8 mouse cellular contexts compared by ENCODE assay signal in the genomic region with DNA sequence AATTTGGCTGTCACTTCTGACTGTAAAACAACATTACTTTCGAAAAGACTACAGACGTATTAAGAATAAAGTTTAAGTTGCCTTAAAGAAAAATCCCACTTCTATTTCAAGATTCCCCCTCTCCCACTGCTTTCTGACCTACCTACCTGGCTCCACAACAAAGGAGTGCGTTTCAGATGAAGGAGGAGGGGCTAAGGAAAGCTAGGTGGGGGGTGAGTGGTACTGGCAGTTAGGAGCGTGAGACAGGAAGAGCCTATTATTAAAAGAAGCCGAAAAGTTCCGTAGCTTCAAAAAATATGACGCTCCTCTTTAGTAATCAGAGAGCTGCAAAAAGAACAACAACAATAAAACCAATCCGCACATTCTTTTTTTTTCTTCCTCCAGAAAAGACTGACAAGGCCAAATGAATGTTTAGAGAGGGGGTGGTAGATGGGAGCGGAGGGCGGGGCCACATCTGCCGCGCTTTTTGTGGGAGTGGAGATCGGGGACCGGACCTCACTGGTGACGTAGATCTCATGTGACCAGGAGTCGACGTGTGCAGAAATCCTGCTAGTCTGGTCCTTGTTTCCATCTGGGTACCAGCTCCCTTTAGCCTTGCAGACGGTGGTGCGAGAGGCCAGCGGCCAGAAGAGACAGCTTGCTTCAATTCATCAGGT. TPM values are rescaled to one million over a fixed set of nuclear protein-coding genes. Genes with fewer than 3 reads are reported as not detected.
DNase-seq lines count a peak whose midpoint lies in the region; ATAC-seq lines count a peak whose summit lies in the region.

Tceal9 (plus strand) TSS at position 506 of the 656 bp plus-strand sequence.

- peak within 1 kb of the TSS; percentile 74 for H3K9ac ChIP-seq in forebrain, embryonic 11.5 days (ENCODE audit: low read length)
- H3K9ac ChIP-seq in heart, embryonic 16.5 days (ENCODE audit: low read length) = peak within 1 kb of the TSS; percentile 77
- peak within 1 kb of the TSS; percentile 46 for H3K9ac ChIP-seq in liver, embryonic 15.5 days
- H3K9ac ChIP-seq in neural tube, embryonic 12.5 days = peak within 1 kb of the TSS; percentile 60

- peak; percentile 92 for ATAC-seq in CD4-positive, CD25-positive, alpha-beta regulatory T cell, adult 4 months
- peak; percentile 93 for ATAC-seq in forebrain, embryonic 11.5 days (replicated peaks; ENCODE audit: low FRiP score)
- peak; percentile 92 for ATAC-seq in heart, embryonic 16.5 days (replicated peaks; ENCODE audit: extremely low read depth, insufficient read depth, low FRiP score)
- peak; percentile 88 for ATAC-seq in liver, embryonic 15.5 days (ENCODE audit: insufficient read depth)
- peak; percentile 95 for ATAC-seq in neural tube, embryonic 12.5 days (ENCODE audit: low FRiP score, low read depth)

- no peaks in the 10 kb centered on the region for H3K36me3 ChIP-seq in forebrain, embryonic 11.5 days (ENCODE audit: control insufficient read depth, insufficient read depth, low read length)
- peaks cover 3% of the 10 kb centered on the region; the same call in 1 of the 2 replicates for H3K36me3 ChIP-seq in heart, embryonic 16.5 days (ENCODE audit: control insufficient read depth, insufficient read depth)
- H3K36me3 ChIP-seq in liver, embryonic 15.5 days (replicated peaks) = peaks cover 4% of the 10 kb centered on the region; the same call in 1 of the 2 replicates
- no peaks in the 10 kb centered on the region; the same call in 1 of the 2 replicates for H3K36me3 ChIP-seq in neural tube, embryonic 12.5 days

- WGBS in forebrain, embryonic 11.5 days = 23% methylated on average over 20 of the region's 20 CpGs
- 23% methylated on average over 20 of the region's 20 CpGs for WGBS in heart, embryonic 16.5 days
- 17% methylated on average over 20 of the region's 20 CpGs for WGBS in liver, embryonic 15.5 days (ENCODE audit: insufficient replicate concordance)
- WGBS in neural tube, embryonic 12.5 days = 34% methylated on average over 20 of the region's 20 CpGs

- H3K4me3 ChIP-seq in forebrain, embryonic 11.5 days (ENCODE audit: low read depth, low read length) = peak within 1 kb of the TSS; percentile 54
- H3K4me3 ChIP-seq in heart, embryonic 16.5 days (ENCODE audit: low read length) = peak within 1 kb of the TSS; percentile 62
- H3K4me3 ChIP-seq in liver, embryonic 15.5 days (replicated peaks) = peak within 1 kb of the TSS; percentile 63
- H3K4me3 ChIP-seq in neural tube, embryonic 12.5 days = peak within 1 kb of the TSS; percentile 55

- H3K27me3 ChIP-seq in forebrain, embryonic 11.5 days (ENCODE audit: control insufficient read depth, insufficient read depth, low read length) = no peaks in the 10 kb centered on the region
- H3K27me3 ChIP-seq in heart, embryonic 16.5 days (ENCODE audit: control insufficient read depth, insufficient read depth, low read length) = no peaks in the 10 kb centered on the region
- H3K27me3 ChIP-seq in liver, embryonic 15.5 days = no peaks in the 10 kb centered on the region
- H3K27me3 ChIP-seq in neural tube, embryonic 12.5 days (replicated peaks) = no peaks in the 10 kb centered on the region

- 0 out of 2 replicates have a peak within 1 kb of the TSS, but pooled peaks have one; percentile 13 for H3K27ac ChIP-seq in forebrain, embryonic 11.5 days (ENCODE audit: low read depth, low read length)
- peak within 1 kb of the TSS; percentile 85 for H3K27ac ChIP-seq in heart, embryonic 16.5 days (ENCODE audit: low read length)
- H3K27ac ChIP-seq in liver, embryonic 15.5 days (replicated peaks) = peak within 1 kb of the TSS; percentile 55
- H3K27ac ChIP-seq in neural tube, embryonic 12.5 days = 0 out of 2 replicates have a peak within 1 kb of the TSS, but pooled peaks have one; percentile 12

- peak; percentile 60 for DNase-seq in c-Kit-positive CD71-negative TER-119-negative erythroid progenitor cells, embryonic 14.5 days (ENCODE audit: low read depth)
- peak; percentile 86 for DNase-seq in forebrain, embryonic 11.5 days (ENCODE audit: low spot score)
- peak; percentile 80 to 82 for DNase-seq in kidney, postnatal 36 days
- peak; percentile 62 for DNase-seq in telencephalon, adult 2 months (ENCODE audit: low read depth, low spot score)

- H3K4me1 ChIP-seq in forebrain, embryonic 11.5 days (replicated peaks; ENCODE audit: control insufficient read depth, insufficient read depth, low read length) = no peaks in the 10 kb centered on the region
- 0 out of 2 replicates have a peak, but pooled peaks cover 5% of the 10 kb centered on the region for H3K4me1 ChIP-seq in heart, embryonic 16.5 days (ENCODE audit: control insufficient read depth, insufficient read depth, low read length)
- no peaks in the 10 kb centered on the region; the same call in 1 of the 2 replicates for H3K4me1 ChIP-seq in liver, embryonic 15.5 days (replicated peaks)
- H3K4me1 ChIP-seq in neural tube, embryonic 12.5 days = no peaks in the 10 kb centered on the region; the same call in 1 of the 2 replicates

- peak within 1 kb of the TSS; percentile 51 for H3K4me2 ChIP-seq in forebrain, embryonic 11.5 days (ENCODE audit: low read depth, low read length, severe bottlenecking)
- peak within 1 kb of the TSS; percentile 64 for H3K4me2 ChIP-seq in heart, embryonic 16.5 days (ENCODE audit: low read depth, low read length)
- H3K4me2 ChIP-seq in liver, embryonic 15.5 days = peak within 1 kb of the TSS; percentile 73
- H3K4me2 ChIP-seq in neural tube, embryonic 12.5 days (replicated peaks) = peak within 1 kb of the TSS; percentile 56

- no peaks in the 10 kb centered on the region for H3K9me3 ChIP-seq in forebrain, embryonic 11.5 days (ENCODE audit: control insufficient read depth, low read length)
- H3K9me3 ChIP-seq in heart, embryonic 16.5 days (replicated peaks; ENCODE audit: control insufficient read depth, low read length) = no peaks in the 10 kb centered on the region
- H3K9me3 ChIP-seq in liver, embryonic 15.5 days (replicated peaks) = no peaks in the 10 kb centered on the region
- no peaks in the 10 kb centered on the region for H3K9me3 ChIP-seq in neural tube, embryonic 12.5 days

RNA-seq across cellular contexts. Expression of gene Tceal9, which starts in this region (rescaled TPM):
- 10 to 100 TPM; 44.1 to 53.8 TPM for polyA plus RNA-seq in CD4-positive, CD25-positive, alpha-beta regulatory T cell, adult 4 months (2017; shearing (Covaris generic))
- 376 and 408 TPM in 2 replicates for polyA plus RNA-seq in forebrain, embryonic 11.5 days (2014; fragmentation: Nextera tagmentation; extraction: Ambion mirVana)
- polyA plus RNA-seq in heart, embryonic 16.5 days (2015; fragmentation: Nextera tagmentation; extraction: Ambion mirVana) = 360 and 405 TPM in 2 replicates
- 221 and 239 TPM in 2 replicates for polyA plus RNA-seq in liver, embryonic 15.5 days (2015; fragmentation: Nextera tagmentation; extraction: Ambion mirVana)
- 327 and 338 TPM in 2 replicates for polyA plus RNA-seq in neural tube, embryonic 12.5 days (2016; fragmentation: Nextera tagmentation; extraction: Ambion mirVana)

Comparison
In these comparisons a context has a peak if more than half of its experiments do, and no peak if none do; other contexts are left out.
1. Peak in every context shown above with its lines: DNase-seq, ATAC-seq, H3K4me3 ChIP-seq and H3K27ac ChIP-seq.
2. H3K27ac ChIP-seq: peak in every context shown above with its lines; median percentile 85 in heart, embryonic 16.5 days; 55 in liver, embryonic 15.5 days; 13 in forebrain, embryonic 11.5 days; 12 in neural tube, embryonic 12.5 days.